Mouse (Mus musculus): ENCODE measurements around the gene Aqp7.

The Aqp7 gene

GRCm38 (mm10) chr4:41057361-41057760 lies 9.4 kb upstream of the Aqp7 start:
- DNase-seq (ENCODE audit: low spot score), result no peak

- DNase-seq (ENCODE audit: low spot score), result no peak
Observed at GRCm38 (mm10) chr4:41056742-41057332, 8.9 kb upstream of the Aqp7 start.

GRCm38 (mm10) chr4:41056253-41056652 lies 8.3 kb upstream of the Aqp7 start:
- DNase-seq (ENCODE audit: low spot score), result no peak

- no peak for DNase-seq (ENCODE audit: low spot score)
Observed at GRCm38 (mm10) chr4:41055111-41055510, 7.2 kb upstream of the Aqp7 start.

GRCm38 (mm10) chr4:41051781-41052180 lies 3.8 kb upstream of the Aqp7 start:
- no peak for DNase-seq (ENCODE audit: low spot score)

- DNase-seq (ENCODE audit: low spot score), result peak; percentile 75
Observed at GRCm38 (mm10) chr4:41050726-41051675, 3.1 kb upstream of the Aqp7 start.

- no peak for DNase-seq (ENCODE audit: low spot score)
Observed at GRCm38 (mm10) chr4:41048926-41049325, 987 bp upstream of the Aqp7 start.

GRCm38 (mm10) chr4:41046254-41046795 lies 1.6 kb downstream of the Aqp7 start:
- no peak for DNase-seq (ENCODE audit: low spot score)

- no peak for DNase-seq (ENCODE audit: low spot score)
Observed at GRCm38 (mm10) chr4:41045288-41045687, 2.7 kb downstream of the Aqp7 start.

- DNase-seq (ENCODE audit: low spot score), result no peak
Observed at GRCm38 (mm10) chr4:41043961-41044360, 4.0 kb downstream of the Aqp7 start.

- no peak for DNase-seq (ENCODE audit: low spot score)
Observed at GRCm38 (mm10) chr4:41042880-41043279, 5.1 kb downstream of the Aqp7 start.

- DNase-seq (ENCODE audit: low spot score), result peak; percentile 52
Observed at GRCm38 (mm10) chr4:41040983-41041382, 7.0 kb downstream of the Aqp7 start.

- no peak for DNase-seq (ENCODE audit: low spot score)
Observed at GRCm38 (mm10) chr4:41037942-41038341, 10.0 kb downstream of the Aqp7 start.

- no peak for DNase-seq (ENCODE audit: low spot score)
Observed at GRCm38 (mm10) chr4:41031242-41031641, 16.7 kb downstream of the Aqp7 start.

GRCm38 (mm10) chr4:41029372-41029771 lies 18.6 kb downstream of the Aqp7 start:
- no peak for DNase-seq (ENCODE audit: low spot score)

- no peak for DNase-seq (ENCODE audit: low spot score)
Observed at GRCm38 (mm10) chr4:41028272-41028671, 19.7 kb downstream of the Aqp7 start.

GRCm38 (mm10) chr4:41027872-41028271 lies 20.1 kb downstream of the Aqp7 start:
- no peak for DNase-seq (ENCODE audit: low spot score)

- no peak for DNase-seq (ENCODE audit: low spot score)
Observed at GRCm38 (mm10) chr4:41026086-41026787, 21.7 kb downstream of the Aqp7 start.

GRCm38 (mm10) chr4:41021094-41021493 lies 26.8 kb downstream of the Aqp7 start:
- no peak for DNase-seq (ENCODE audit: low spot score)

GRCm38 (mm10) chr4:41015798-41016197 lies 32.1 kb downstream of the Aqp7 start:
- no peak for DNase-seq (ENCODE audit: low spot score)

GRCm38 (mm10) chr4:41013351-41013750 lies 34.6 kb downstream of the Aqp7 start:
- DNase-seq (ENCODE audit: low spot score), result no peak

GRCm38 (mm10) chr4:41000842-41001639 lies 46.9 kb downstream of the Aqp7 start:
- no peak for DNase-seq (ENCODE audit: low spot score)
